Mouse (Mus musculus) embryonic facial prominence, embryonic 11.5 days (tissue): ENCODE data around the gene Fbxl16. TPM values are rescaled to one million over a fixed set of nuclear protein-coding genes. Genes with fewer than 3 reads are reported as not detected.

ENCODE experiments used
- ATAC-seq: fragments of 200-750 bp; cut with Nextera tagmentation; replicated peaks from 2 replicates; pipeline ENCODE4 v1.8.0; 2017; ENCODE audit warnings: low read depth; ENCODE audit not compliant: insufficient number of reproducible peaks, low FRiP score, low TSS enrichment
- DNase-seq: peaks from one replicate; pipeline ENCODE4 v3.0.0-alpha.2; 2015; ENCODE audit warnings: low spot score
- H3K27ac ChIP-seq: fragments of 300-500 bp; sonication (generic); replicated peaks from 2 replicates; pipeline ENCODE4 v1.5.1; 2014; ENCODE audit warnings: mild to moderate bottlenecking, low read depth, low read length, control low read depth
- H3K27me3 ChIP-seq: fragments of 300-500 bp; sonication (generic); 2 replicates; pipeline ENCODE4 v1.6.1; 2014; ENCODE audit warnings: mild to moderate bottlenecking, low read length, moderate library complexity, mixed read lengths; ENCODE audit not compliant: control insufficient read depth, insufficient read depth
- H3K36me3 ChIP-seq: fragments of 300-500 bp; sonication (generic); replicated peaks from 2 replicates; pipeline ENCODE4 v1.6.1; 2014; ENCODE audit warnings: low read depth, mild to moderate bottlenecking, low read length, moderate library complexity, mixed read lengths; ENCODE audit not compliant: control insufficient read depth, insufficient read depth
- H3K4me1 ChIP-seq: fragments of 300-500 bp; sonication (generic); 2 replicates; pipeline ENCODE4 v1.6.1; 2014; ENCODE audit warnings: low read length, mixed read lengths; ENCODE audit not compliant: control insufficient read depth, insufficient read depth
- H3K4me2 ChIP-seq: fragments of 300-500 bp; sonication (generic); 2 replicates; pipeline ENCODE4 v1.6.1; 2014; ENCODE audit warnings: low read depth, mild to moderate bottlenecking, control low read depth, low read length, moderate library complexity
- H3K4me3 ChIP-seq: fragments of 300-500 bp; sonication (generic); 2 replicates; pipeline ENCODE4 v1.5.1; 2014; ENCODE audit warnings: low read depth, low read length, control low read depth
- H3K9ac ChIP-seq: fragments of 300-500 bp; sonication (generic); replicated peaks from 2 replicates; pipeline ENCODE4 v1.6.1; 2014; ENCODE audit warnings: mild to moderate bottlenecking, control low read depth, low read length
- H3K9me3 ChIP-seq: fragments of 300-500 bp; sonication (generic); replicated peaks from 2 replicates; pipeline ENCODE4 v1.6.1; 2016; ENCODE audit warnings: mild to moderate bottlenecking, low read length, inconsistent platforms, mixed read lengths; ENCODE audit not compliant: control insufficient read depth
- WGBS: fragments of 180-500 bp; shearing (Covaris S2); extraction: QIAGEN DNeasy Blood & Tissue Kit; methylation state at CpG from one replicate; pipeline ENCODE4 v1.1.7; 2014; 5-methylcytosine and 5-hydroxymethylcytosine counted together
- polyA plus RNA-seq: library from polyadenylated mRNA; unstranded; fragments of >200 nt; fragmentation: Nextera tagmentation; extraction: Ambion mirVana; gene quantifications from 2 replicates; pipeline ENCODE4 v1.2.1, GENCODE M21; 2014

Gene Fbxl16
- polyA plus RNA-seq, 1 experiment from 2014 or later: 3.9 TPM

GRCm38 (mm10) chr17:25786781-25787504, 21.9 kb upstream of the Fbxl16 start:
- 89% methylated on average over 9 of the region's 9 CpGs for WGBS
- Histone ChIP-seq H3K9ac (no peak overlapping the region), H3K4me2 (no peak overlapping the region), H3K36me3 (peaks cover 12% of the 10 kb centered on the region), H3K4me3 (no peak overlapping the region), H3K27ac (no peak overlapping the region), H3K27me3 (no peaks in the 10 kb centered on the region), H3K9me3 (no peaks in the 10 kb centered on the region), H3K4me1 (peaks cover 5% of the 10 kb centered on the region; the same call in 1 of the 2 replicates)
- ATAC-seq: no peak
- no peak for DNase-seq

- ATAC-seq (0 out of 2 replicates have a peak, but pooled peaks have one; percentile 3), DNase-seq (no peak)
- Histone ChIP-seq H3K27me3 (no peaks in the 10 kb centered on the region), H3K4me2 (peak overlapping the region; percentile 87), H3K9me3 (no peaks in the 10 kb centered on the region), H3K4me1 (peaks cover 7% of the 10 kb centered on the region), H3K9ac (peak overlapping the region; percentile 83), H3K4me3 (peak overlapping the region; percentile 67), H3K27ac (peak overlapping the region; percentile 90), H3K36me3 (no peaks in the 10 kb centered on the region; the same call in 1 of the 2 replicates)
- WGBS: 27% methylated on average over 19 of the region's 19 CpGs
Measured at GRCm38 (mm10) chr17:25791320-25791842, 17.5 kb upstream of the Fbxl16 start.

GRCm38 (mm10) chr17:25791843-25792527, 16.9 kb upstream of the Fbxl16 start:
- DNase-seq (peak; percentile 88), ATAC-seq (peak; percentile 25)
- peak overlapping the region; percentile 87 for H3K4me2 ChIP-seq
- peak overlapping the region; percentile 90 for H3K27ac ChIP-seq
- H3K36me3 ChIP-seq: no peaks in the 10 kb centered on the region; the same call in 1 of the 2 replicates
- peak overlapping the region; percentile 83 for H3K9ac ChIP-seq
- H3K4me1 ChIP-seq: peaks cover 7% of the 10 kb centered on the region
- peak overlapping the region; percentile 67 for H3K4me3 ChIP-seq
- H3K9me3 ChIP-seq: no peaks in the 10 kb centered on the region
- WGBS: under 1% methylated on average over 45 of the region's 45 CpGs
- H3K27me3 ChIP-seq: no peaks in the 10 kb centered on the region

GRCm38 (mm10) chr17:25792615-25793014, 16.3 kb upstream of the Fbxl16 start, which contains the start of gene Fam173a:
Gene Fam173a, minus strand, starts transcription at chr17:25792901.
- peak; percentile 21 for ATAC-seq
- 1% methylated on average over 13 of the region's 14 CpGs for WGBS

GRCm38 (mm10) chr17:25794197-25794596, 14.7 kb upstream of the Fbxl16 start:
- 44% methylated on average over 13 of the region's 13 CpGs for WGBS
- Histone ChIP-seq H3K27me3 (no peaks in the 10 kb centered on the region), H3K4me1 (peaks cover 7% of the 10 kb centered on the region), H3K4me2 (no peak overlapping the region), H3K9ac (peak overlapping the region; percentile 2; the same call in 1 of the 2 replicates), H3K9me3 (no peaks in the 10 kb centered on the region), H3K4me3 (peak overlapping the region; percentile 80; the same call in 1 of the 2 replicates), H3K36me3 (no peaks in the 10 kb centered on the region), H3K27ac (no peak overlapping the region)
- no peak for ATAC-seq
- DNase-seq: peak; percentile 22

More at GRCm38 (mm10) chr17:25792615-25793014, 16.3 kb upstream of the Fbxl16 start, which contains the start of gene Fam173a:
- no peaks in the 10 kb centered on the region; the same call in 1 of the 2 replicates for H3K36me3 ChIP-seq
- no peaks in the 10 kb centered on the region for H3K9me3 ChIP-seq
- H3K4me1 ChIP-seq: peaks cover 7% of the 10 kb centered on the region
- H3K27ac ChIP-seq: peak within 1 kb of the TSS; percentile 90
- DNase-seq: peak; percentile 79
- no peaks in the 10 kb centered on the region for H3K27me3 ChIP-seq
- peak within 1 kb of the TSS; percentile 67 for H3K4me3 ChIP-seq
- H3K9ac ChIP-seq: peak within 1 kb of the TSS; percentile 83
- H3K4me2 ChIP-seq: peak within 1 kb of the TSS; percentile 87

GRCm38 (mm10) chr17:25794998-25795397, 13.9 kb upstream of the Fbxl16 start:
- peak overlapping the region; percentile 30; the same call in 1 of the 2 replicates for H3K27ac ChIP-seq
- WGBS: 70% methylated on average over 17 of the region's 17 CpGs
- DNase-seq (no peak), ATAC-seq (no peak)
- no peaks in the 10 kb centered on the region for H3K27me3 ChIP-seq
- H3K36me3 ChIP-seq: no peaks in the 10 kb centered on the region
- peaks cover 7% of the 10 kb centered on the region for H3K4me1 ChIP-seq
- H3K9ac ChIP-seq: peak overlapping the region; percentile 81
- no peaks in the 10 kb centered on the region for H3K9me3 ChIP-seq
- H3K4me3 ChIP-seq: peak overlapping the region; percentile 80
- peak overlapping the region; percentile 97 for H3K4me2 ChIP-seq

- Histone ChIP-seq H3K27me3 (no peaks in the 10 kb centered on the region), H3K36me3 (no peaks in the 10 kb centered on the region), H3K9me3 (no peaks in the 10 kb centered on the region), H3K4me1 (peaks cover 7% of the 10 kb centered on the region), H3K27ac (peak within 1 kb of the TSS; percentile 68), H3K4me3 (peak within 1 kb of the TSS; percentile 80), H3K4me2 (peak within 1 kb of the TSS; percentile 97), H3K9ac (peak within 1 kb of the TSS; percentile 81)
- WGBS: 3% methylated on average over 6 of the region's 6 CpGs
- peak; percentile 65 for DNase-seq
- 0 out of 2 replicates have a peak, but pooled peaks have one; percentile 24 for ATAC-seq
Measured at GRCm38 (mm10) chr17:25795609-25796092, 13.2 kb upstream of the Fbxl16 start, which contains the start of gene AC134908.4. Gene AC134908.4, minus strand, starts transcription at chr17:25795659.
